Mouse (Mus musculus): Measurements from ENCODE around the gene BC049762.

Gene BC049762

DNA sequence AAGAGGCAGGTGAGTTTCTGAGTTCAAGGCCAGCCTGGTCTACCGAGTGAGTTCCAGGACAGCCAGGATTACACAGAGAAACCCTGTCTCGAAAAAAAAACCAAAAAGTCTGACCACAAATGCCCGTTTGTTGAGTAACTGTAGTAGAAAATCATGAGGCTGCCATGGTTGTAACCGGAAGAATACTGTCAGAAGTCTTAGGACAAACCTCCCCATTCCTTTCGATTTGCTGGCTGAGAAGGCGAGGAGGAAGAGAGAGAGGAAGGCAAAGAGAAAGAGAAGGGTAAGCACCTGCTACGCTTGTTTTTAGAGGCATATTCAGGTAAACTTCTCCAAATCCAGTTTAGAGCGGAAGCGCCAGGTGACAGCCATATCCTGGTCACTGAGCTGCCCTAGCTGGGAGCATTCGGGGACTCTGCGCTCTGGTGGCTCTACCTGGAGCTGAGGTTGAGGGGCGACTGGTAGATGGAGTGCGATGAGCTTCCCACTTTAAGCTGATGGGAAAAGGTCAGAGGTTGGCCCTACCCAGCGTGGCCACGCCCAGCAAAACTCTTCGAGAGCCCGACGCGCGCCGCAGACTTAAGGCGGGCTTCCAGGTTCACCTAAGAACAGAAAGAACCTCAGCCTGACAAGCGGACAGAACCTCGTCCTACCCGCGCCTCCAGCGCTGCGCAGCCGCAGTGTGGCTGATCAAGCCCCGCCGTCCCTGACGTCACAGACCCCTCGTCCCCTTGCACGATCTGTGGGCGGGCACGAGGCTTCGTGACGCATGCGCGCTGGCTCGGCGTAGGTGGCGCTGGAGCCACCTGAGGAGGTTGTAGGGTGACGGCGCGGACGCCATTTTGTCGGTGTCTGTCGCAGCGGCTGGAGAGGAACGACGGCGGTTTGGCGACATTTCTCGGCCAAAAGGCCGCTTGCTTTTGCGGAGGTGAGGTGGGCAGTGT, at the start of gene BC049762:
BC049762 (minus strand) TSS at position 705 of the 944 bp plus-strand sequence.
- DNase-seq (ENCODE audit: extremely low read depth, low read depth, low spot score) = peak; percentile 51

GRCm38 (mm10) chr11:51311846-51312245, 49.0 kb upstream of the BC049762 start:
- no peak for DNase-seq (ENCODE audit: extremely low read depth, low read depth, low spot score)

GRCm38 (mm10) chr11:51308306-51308705, 45.5 kb upstream of the BC049762 start:
- no peak for DNase-seq (ENCODE audit: extremely low read depth, low read depth, low spot score)

GRCm38 (mm10) chr11:51303981-51304553, 41.2 kb upstream of the BC049762 start:
- no peak for DNase-seq (ENCODE audit: extremely low read depth, low read depth, low spot score)

- DNase-seq (ENCODE audit: extremely low read depth, low read depth, low spot score) = no peak
These were observed 39.5 kb upstream of the BC049762 start for GRCm38 (mm10) chr11:51302396-51302795.

DNA sequence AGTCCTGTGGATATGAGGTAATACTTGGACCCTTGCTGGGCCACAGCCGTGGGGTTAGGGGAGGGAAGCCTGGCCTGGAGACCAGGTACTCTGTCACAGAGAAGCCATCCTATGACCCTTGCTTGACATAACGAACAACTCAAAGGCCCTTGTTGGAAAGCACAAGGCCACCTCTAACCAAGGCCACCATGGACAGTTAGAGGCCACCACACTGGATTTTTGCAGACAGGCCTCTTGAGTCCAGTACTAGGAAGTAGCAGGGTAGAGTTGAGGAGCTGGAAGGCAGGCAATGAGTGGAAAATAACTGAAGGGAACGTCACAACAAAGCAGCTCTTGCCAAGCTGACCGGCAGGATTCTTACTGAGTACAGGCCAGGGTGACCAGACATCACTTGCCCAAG, 35.8 kb upstream of the BC049762 start:
- no peak for DNase-seq (ENCODE audit: extremely low read depth, low read depth, low spot score)

DNA sequence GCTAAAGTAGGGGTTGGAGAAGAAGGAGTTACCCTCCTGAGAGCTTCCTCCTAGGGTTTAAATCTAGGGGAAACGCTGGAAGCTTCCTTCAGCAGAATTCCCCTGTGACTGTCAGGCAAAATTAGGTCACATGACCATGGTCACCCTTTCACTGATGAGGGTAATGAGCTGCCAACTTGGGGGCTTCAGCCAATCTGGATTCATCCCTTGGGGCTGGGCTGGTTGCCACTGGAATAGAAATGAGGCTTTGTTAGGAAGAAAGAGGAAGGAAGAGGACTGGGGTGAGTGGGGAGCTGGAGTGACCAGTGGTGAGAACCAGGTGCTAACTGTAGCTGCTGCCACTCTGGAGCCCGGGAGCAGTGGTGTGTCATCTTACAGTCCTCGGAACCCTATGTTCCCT, 32.9 kb upstream of the BC049762 start:
- no peak for DNase-seq (ENCODE audit: extremely low read depth, low read depth, low spot score)

GRCm38 (mm10) chr11:51293956-51294530, 31.2 kb upstream of the BC049762 start:
- DNase-seq (ENCODE audit: extremely low read depth, low read depth, low spot score) = peak; percentile 47

GRCm38 (mm10) chr11:51290066-51290955, 27.5 kb upstream of the BC049762 start:
- no peak for DNase-seq (ENCODE audit: extremely low read depth, low read depth, low spot score)

- peak; percentile 5 for DNase-seq (ENCODE audit: extremely low read depth, low read depth, low spot score)
These were observed 26.8 kb upstream of the BC049762 start, which contains the start of gene Col23a1 for GRCm38 (mm10) chr11:51289564-51290041. TSS of gene Col23a1 (plus strand) at chr11:51289920.

GRCm38 (mm10) chr11:51274418-51274817, 11.6 kb upstream of the BC049762 start:
- no peak for DNase-seq (ENCODE audit: extremely low read depth, low read depth, low spot score)

DNA sequence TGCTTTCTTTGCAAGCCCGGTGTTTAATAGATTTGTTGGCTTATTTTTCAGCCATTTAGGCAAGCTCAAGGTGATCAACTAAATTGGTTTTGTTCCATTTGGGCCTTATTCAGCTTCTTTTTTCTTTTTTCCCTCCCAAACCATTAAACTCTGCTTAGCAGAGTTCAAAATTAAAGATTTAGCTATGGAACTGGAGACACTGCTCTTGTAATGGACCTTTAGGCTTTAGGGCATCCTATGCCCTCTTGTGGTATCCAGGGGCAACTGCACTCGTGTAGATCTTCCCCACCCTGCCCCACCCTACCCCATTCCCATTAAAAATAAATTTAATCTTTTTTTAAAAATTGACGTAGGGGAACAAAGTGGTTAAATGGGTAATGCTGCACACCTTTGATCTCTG, 2.5 kb upstream of the BC049762 start:
- DNase-seq (ENCODE audit: extremely low read depth, low read depth, low spot score) = no peak

DNA sequence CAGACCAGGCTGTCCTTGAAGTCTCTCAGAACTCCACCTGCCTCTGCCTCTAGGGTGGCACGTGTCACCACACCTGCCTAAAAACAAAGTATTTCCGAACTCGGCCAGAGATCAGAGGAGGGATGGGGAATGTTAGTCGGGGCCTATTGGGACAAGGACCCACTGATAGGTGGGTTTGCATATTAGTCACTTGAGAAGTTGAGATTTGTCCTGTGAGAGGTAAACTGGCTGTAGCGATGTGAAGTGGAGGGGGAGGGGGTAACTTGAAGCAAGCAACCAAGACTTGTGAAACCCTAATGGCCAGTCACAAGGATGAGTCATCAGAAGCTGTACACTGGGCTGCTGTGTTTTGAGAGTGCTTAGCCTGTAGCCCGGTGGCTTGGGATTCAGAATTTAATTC, 1.5 kb upstream of the BC049762 start:
- DNase-seq (ENCODE audit: extremely low read depth, low read depth, low spot score) = no peak

GRCm38 (mm10) chr11:51263286-51263831, 513 bp upstream of the BC049762 start:
- no peak for DNase-seq (ENCODE audit: extremely low read depth, low read depth, low spot score)

GRCm38 (mm10) chr11:51261680-51262219, 1.1 kb downstream of the BC049762 start, which contains the start of gene Clk4:
TSS of gene Clk4 (plus strand) at chr11:51261730.
- no peak for DNase-seq (ENCODE audit: extremely low read depth, low read depth, low spot score)

- no peak for DNase-seq (ENCODE audit: extremely low read depth, low read depth, low spot score)
These were observed 5.8 kb downstream of the BC049762 start for GRCm38 (mm10) chr11:51257006-51257405.

- no peak for DNase-seq (ENCODE audit: extremely low read depth, low read depth, low spot score)
These were observed 19.9 kb downstream of the BC049762 start for GRCm38 (mm10) chr11:51242897-51243296.

DNA sequence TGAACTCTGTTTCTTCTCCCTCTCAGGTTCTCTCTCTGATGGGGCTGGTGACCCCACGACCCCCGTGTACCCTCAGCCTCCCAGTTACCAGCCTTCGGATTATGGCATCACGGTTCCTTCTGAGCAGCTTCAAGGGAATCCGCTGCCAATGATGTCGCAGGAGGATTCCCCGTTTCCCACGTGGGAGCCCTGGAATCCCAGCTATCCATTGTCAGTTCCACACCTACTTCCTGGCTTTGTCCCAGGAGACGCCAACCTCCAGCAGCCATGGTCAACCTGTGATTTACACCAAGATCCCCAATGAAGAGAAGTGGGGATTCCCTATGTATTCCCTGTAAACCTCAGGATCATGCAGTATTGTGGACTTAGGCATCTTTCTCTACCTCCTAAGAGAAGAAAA, 28.2 kb downstream of the BC049762 start:
- DNase-seq (ENCODE audit: extremely low read depth, low read depth, low spot score) = no peak

GRCm38 (mm10) chr11:51227104-51227503, 35.7 kb downstream of the BC049762 start:
- DNase-seq (ENCODE audit: extremely low read depth, low read depth, low spot score) = no peak

DNA sequence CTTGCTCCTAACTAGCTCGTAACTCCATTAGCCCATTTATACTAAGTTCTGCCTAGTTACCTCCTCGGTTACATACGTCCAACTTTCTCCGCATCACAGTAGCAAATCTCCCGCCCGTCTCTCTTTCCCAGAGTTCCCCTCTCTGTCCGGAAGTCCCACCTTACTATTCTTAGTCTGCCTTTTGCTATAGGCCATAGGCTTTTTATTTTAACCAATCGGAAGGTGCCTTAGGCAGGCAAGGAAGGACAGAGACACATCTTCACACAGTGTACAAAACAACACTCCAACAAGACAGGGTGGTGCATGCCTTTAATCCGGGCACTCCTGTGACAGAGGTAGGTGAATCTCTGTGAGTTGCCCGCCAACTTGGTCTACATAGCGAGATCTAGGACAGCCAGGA, 42.5 kb downstream of the BC049762 start, which contains the start of gene Gm12569:
Gm12569 (plus strand) TSS at position 166 of the 400 bp plus-strand sequence.
- DNase-seq (ENCODE audit: extremely low read depth, low read depth, low spot score) = no peak
